Mouse (Mus musculus) myocyte (in vitro differentiated cells): Measurements from ENCODE around the gene Grm8. TPM values are rescaled to one million over a fixed set of nuclear protein-coding genes. Genes with fewer than 3 reads are reported as not detected.

Experiments
- H3K27me3 ChIP-seq: one replicate; pipeline ENCODE4 v1.6.1; 2011; ENCODE audit not compliant: control insufficient read depth, insufficient read depth, insufficient read length
- H3K36me3 ChIP-seq: one replicate; pipeline ENCODE4 v1.6.1; 2011; ENCODE audit not compliant: control insufficient read depth, insufficient read depth
- H3K4me2 ChIP-seq: one replicate; pipeline ENCODE4 v1.6.1; 2011; ENCODE audit warnings: low read depth, control low read depth
- H3K4me3 ChIP-seq: one replicate; pipeline ENCODE4 v1.5.1; 2011; ENCODE audit warnings: mild to moderate bottlenecking, control low read depth, moderate library complexity
- H3K79me2 ChIP-seq: one replicate; pipeline ENCODE4 v1.6.1; 2011; ENCODE audit not compliant: control insufficient read depth, insufficient read depth
- H3ac ChIP-seq: one replicate; pipeline ENCODE4 v1.6.1; 2011; ENCODE audit not compliant: control insufficient read depth, insufficient read length
- CEBPB ChIP-seq: IDR thresholded peaks from 2 replicates; pipeline ENCODE4 v1.6.1; 2011; ENCODE audit warnings: mild to moderate bottlenecking, moderate library complexity; ENCODE audit not compliant: poor library complexity, insufficient read depth, severe bottlenecking
- E2F4 ChIP-seq: IDR thresholded peaks from one replicate; pipeline ENCODE4 v1.6.1; 2011; ENCODE audit warnings: mild to moderate bottlenecking, control low read depth, moderate library complexity; ENCODE audit not compliant: insufficient read depth
- MAX ChIP-seq: IDR thresholded peaks from one replicate; pipeline ENCODE4 v1.6.1; 2011; ENCODE audit warnings: low read depth, mild to moderate bottlenecking, control low read depth
- MYOD1 ChIP-seq, 3 experiments: IDR thresholded peaks; one replicate each; pipeline ENCODE4 v1.6.1; 2011; ENCODE audit warnings: control low read depth in 2 of 3, low read depth in 2 of 3, mild to moderate bottlenecking in 2 of 3, moderate library complexity in 1 of 3; ENCODE audit not compliant: insufficient read length in 2 of 3, control insufficient read depth in 1 of 3
- MYOG ChIP-seq, 3 experiments: IDR thresholded peaks; one replicate each; pipeline ENCODE4 v1.6.1; 2011; ENCODE audit warnings: control low read depth in 2 of 3, low read depth in 2 of 3, mild to moderate bottlenecking in 2 of 3; ENCODE audit not compliant: insufficient read length in 2 of 3, control insufficient read depth in 1 of 3, insufficient read depth in 1 of 3
- POLR2A ChIP-seq: IDR thresholded peaks from one replicate; pipeline ENCODE4 v1.6.1; 2011; ENCODE audit warnings: low read depth, mild to moderate bottlenecking, control low read depth, moderate library complexity; ENCODE audit not compliant: insufficient read length
- POLR2AphosphoS2 ChIP-seq: IDR thresholded peaks from one replicate; pipeline ENCODE4 v1.6.1; 2011; ENCODE audit warnings: low read depth, control low read depth; ENCODE audit not compliant: insufficient read length
- REST ChIP-seq: IDR thresholded peaks from one replicate; pipeline ENCODE4 v1.6.1; 2011; ENCODE audit warnings: mild to moderate bottlenecking, control low read depth, moderate library complexity; ENCODE audit not compliant: insufficient read depth, insufficient read length
- SRF ChIP-seq: IDR thresholded peaks from one replicate; pipeline ENCODE4 v1.6.1; 2011; ENCODE audit warnings: low read depth; ENCODE audit not compliant: control insufficient read depth, insufficient read length
- TCF12 ChIP-seq: IDR thresholded peaks from one replicate; pipeline ENCODE4 v1.6.1; 2011; ENCODE audit warnings: mild to moderate bottlenecking, control low read depth; ENCODE audit not compliant: poor library complexity, insufficient read depth, severe bottlenecking
- TCF3 ChIP-seq: IDR thresholded peaks from one replicate; pipeline ENCODE4 v1.6.1; 2011; ENCODE audit warnings: low read depth, control low read depth; ENCODE audit not compliant: insufficient read length
- USF1 ChIP-seq: IDR thresholded peaks from one replicate; pipeline ENCODE4 v1.6.1; 2011; ENCODE audit warnings: low read depth, mild to moderate bottlenecking, control low read depth, moderate library complexity
- polyA plus RNA-seq: library from polyadenylated mRNA; unstranded; fragments of >200 nt; fragmentation: generic; extraction: Trizol; gene quantifications from one replicate; pipeline ENCODE4 v1.2.1, GENCODE M21; 2012; ENCODE audit warnings: missing spikeins

Gene Grm8
- polyA plus RNA-seq, 1 experiment, result not detected

DNA sequence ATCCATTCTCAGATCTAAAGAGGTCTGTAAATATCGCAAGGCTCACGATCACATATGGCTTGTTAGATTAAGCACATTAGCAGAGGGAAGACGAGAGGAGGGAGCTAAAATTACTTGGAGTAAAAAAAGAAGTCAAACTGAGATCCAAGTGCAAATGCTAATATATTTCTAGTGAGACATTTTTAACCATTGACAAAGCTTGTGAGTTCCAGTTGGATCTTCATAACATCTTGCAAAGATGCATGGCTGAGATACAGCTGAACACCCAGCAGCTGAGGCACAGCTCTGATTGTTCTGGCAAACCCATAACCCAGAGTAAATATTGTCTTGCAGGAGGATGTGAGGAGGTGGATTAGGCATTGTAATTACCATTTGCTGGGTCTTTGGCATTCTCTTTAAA, 445.6 kb downstream of the Grm8 start:
- Histone ChIP-seq H3K36me3 (no peaks in the 10 kb centered on the region), H3K4me3 (no peak overlapping the region), H3K27me3 (no peaks in the 10 kb centered on the region), H3K4me2 (no peak overlapping the region), H3K79me2 (no peaks in the 10 kb centered on the region), H3ac (no peak overlapping the region)
- TF ChIP-seq MAX, result no peak
- no peak for TF ChIP-seq TCF12
- no peak for TF ChIP-seq SRF
- no peak for TF ChIP-seq E2F4
- TF ChIP-seq USF1, result no peak
- TF ChIP-seq REST, result no peak
- TF ChIP-seq POLR2AphosphoS2, result no peak
- no peak for TF ChIP-seq POLR2A
- TF ChIP-seq TCF3, result no peak
- TF ChIP-seq CEBPB, result no peak
- no peak for TF ChIP-seq MYOG (IDR thresholded peaks at IDR 0.05; ENCODE audit: control insufficient read depth in 1 of 3, insufficient read depth in 1 of 3, insufficient read length in 2 of 3, low read depth in 2 of 3)
- TF ChIP-seq MYOD1 (IDR thresholded peaks at IDR 0.05; ENCODE audit: control insufficient read depth in 1 of 3, insufficient read length in 2 of 3, low read depth in 2 of 3), result no peak

DNA sequence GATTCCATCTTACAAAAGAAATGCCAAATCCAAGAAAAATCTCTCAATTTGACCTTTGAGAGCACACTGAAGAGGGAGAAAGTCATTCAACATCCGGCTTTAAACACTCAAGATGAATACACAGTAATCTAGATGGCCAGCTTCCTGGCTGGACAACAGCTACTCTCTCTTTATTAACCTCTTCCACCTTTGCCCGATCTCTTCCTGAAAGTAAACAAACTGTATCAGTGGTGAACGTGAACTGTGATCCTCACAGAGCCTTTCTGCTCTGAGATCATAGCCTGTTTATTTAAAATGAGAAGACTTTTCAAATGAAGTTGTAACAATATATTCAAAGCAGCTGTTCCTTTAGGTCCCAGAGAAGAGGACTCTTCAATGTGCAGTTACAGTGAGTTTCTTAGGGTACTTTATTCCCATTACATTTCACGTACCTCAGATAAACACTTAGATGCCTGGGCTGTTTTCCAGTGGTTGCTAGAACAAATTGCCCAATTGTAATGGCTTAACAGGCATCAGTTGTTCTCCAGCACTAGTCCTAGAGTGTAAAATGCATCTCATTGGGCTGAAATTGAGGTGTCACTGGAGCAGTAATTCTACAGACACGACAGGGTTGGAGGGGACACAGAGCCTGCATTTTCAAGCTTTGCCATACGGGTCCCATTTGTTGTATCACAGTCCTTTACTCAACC, 473.1 kb downstream of the Grm8 start:
- H3K4me3 ChIP-seq, result no peak overlapping the region
- H3K79me2 ChIP-seq, result no peaks in the 10 kb centered on the region
- H3K36me3 ChIP-seq, result no peaks in the 10 kb centered on the region
- H3ac ChIP-seq, result no peak overlapping the region
- no peak overlapping the region for H3K4me2 ChIP-seq
- TF ChIP-seq MAX (no peak), POLR2AphosphoS2 (no peak), MYOD1 (IDR thresholded peaks at IDR 0.05; ENCODE audit: control insufficient read depth in 1 of 3, insufficient read length in 2 of 3, low read depth in 2 of 3) (no peak), TCF3 (no peak), POLR2A (no peak), MYOG (IDR thresholded peaks at IDR 0.05; ENCODE audit: control insufficient read depth in 1 of 3, insufficient read depth in 1 of 3, insufficient read length in 2 of 3, low read depth in 2 of 3) (no peak), E2F4 (no peak)
- H3K27me3 ChIP-seq, result no peaks in the 10 kb centered on the region

DNA sequence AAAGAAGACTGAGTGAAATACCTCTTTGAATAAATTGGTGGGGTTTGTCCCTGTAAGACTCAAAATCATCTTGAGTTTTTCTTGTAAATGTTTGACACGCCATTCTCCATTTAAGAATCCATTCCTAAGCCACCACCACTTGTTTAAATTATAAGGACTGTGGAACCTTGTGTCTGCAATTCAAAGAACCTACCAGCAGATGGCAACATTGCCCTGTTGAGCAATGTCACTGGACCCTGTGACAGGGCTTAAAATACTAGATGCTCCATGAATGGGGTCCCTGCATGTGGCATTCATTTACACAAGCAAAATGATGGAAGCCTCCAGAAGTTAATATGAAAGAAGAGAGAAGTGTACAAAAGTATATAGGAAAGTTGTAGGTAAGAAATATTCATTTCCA, 477.5 kb downstream of the Grm8 start:
- Histone ChIP-seq H3K4me3 (no peak overlapping the region), H3K27me3 (no peaks in the 10 kb centered on the region), H3K36me3 (no peaks in the 10 kb centered on the region), H3K4me2 (no peak overlapping the region), H3K79me2 (no peaks in the 10 kb centered on the region), H3ac (no peak overlapping the region)
- TF ChIP-seq MYOG (IDR thresholded peaks at IDR 0.05; ENCODE audit: control insufficient read depth in 1 of 3, insufficient read depth in 1 of 3, insufficient read length in 2 of 3, low read depth in 2 of 3) (no peak), TCF12 (no peak), POLR2AphosphoS2 (no peak), MAX (no peak), USF1 (no peak), POLR2A (no peak), REST (no peak), TCF3 (no peak), E2F4 (no peak), CEBPB (no peak), MYOD1 (IDR thresholded peaks at IDR 0.05; ENCODE audit: control insufficient read depth in 1 of 3, insufficient read length in 2 of 3, low read depth in 2 of 3) (no peak)

DNA sequence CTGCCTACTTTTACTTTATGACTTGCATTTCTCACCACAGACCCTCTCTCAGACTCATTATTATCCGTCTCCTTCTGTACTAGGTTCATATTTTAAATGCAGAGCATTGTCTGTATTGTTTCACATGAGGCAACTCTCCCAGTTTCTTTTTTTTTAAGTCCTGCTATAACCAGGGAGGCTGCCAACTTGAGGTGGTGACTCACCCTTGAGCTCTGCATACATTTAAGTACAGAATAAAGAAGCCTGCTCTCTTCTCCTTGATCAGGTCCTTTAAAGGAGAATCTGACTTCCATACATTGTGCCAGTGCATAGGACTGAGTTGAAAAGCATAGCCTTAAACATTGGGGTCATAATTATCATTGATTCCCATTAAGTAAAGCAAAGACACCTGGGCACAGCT, 488.5 kb downstream of the Grm8 start:
- no peak overlapping the region for H3ac ChIP-seq
- TF ChIP-seq MAX (no peak), MYOG (IDR thresholded peaks at IDR 0.05; ENCODE audit: control insufficient read depth in 1 of 3, insufficient read depth in 1 of 3, insufficient read length in 2 of 3, low read depth in 2 of 3) (no peak), TCF3 (no peak), REST (no peak), TCF12 (no peak), USF1 (no peak), MYOD1 (IDR thresholded peaks at IDR 0.05; ENCODE audit: control insufficient read depth in 1 of 3, insufficient read length in 2 of 3, low read depth in 2 of 3) (no peak), POLR2AphosphoS2 (no peak), E2F4 (no peak), SRF (no peak), CEBPB (no peak)
- H3K4me3 ChIP-seq, result no peak overlapping the region
- H3K27me3 ChIP-seq, result no peaks in the 10 kb centered on the region
- H3K4me2 ChIP-seq, result no peak overlapping the region
- H3K79me2 ChIP-seq, result no peaks in the 10 kb centered on the region
- no peaks in the 10 kb centered on the region for H3K36me3 ChIP-seq

DNA sequence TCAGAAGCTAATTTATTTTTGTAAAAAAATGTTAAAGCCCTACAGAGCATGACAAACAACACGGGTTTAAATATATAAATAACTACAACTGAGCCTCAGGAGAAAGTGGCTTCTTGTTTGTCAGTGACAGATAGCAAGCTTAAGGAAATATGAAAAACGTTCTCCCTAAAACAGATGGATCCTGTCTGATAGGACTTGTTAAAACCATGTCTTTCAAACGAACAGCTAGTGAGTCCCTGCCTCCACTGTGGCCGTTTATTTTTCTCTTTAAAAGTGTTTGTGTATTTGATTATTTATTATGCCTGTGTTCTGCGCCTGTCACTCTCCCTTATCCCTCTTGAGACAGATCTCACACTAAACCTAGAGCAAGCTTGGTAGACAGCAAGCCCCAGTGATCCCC, 489.9 kb downstream of the Grm8 start:
- Histone ChIP-seq H3K36me3 (no peaks in the 10 kb centered on the region), H3K27me3 (no peaks in the 10 kb centered on the region), H3ac (no peak overlapping the region), H3K4me2 (no peak overlapping the region), H3K79me2 (no peaks in the 10 kb centered on the region), H3K4me3 (no peak overlapping the region)
- no peak for TF ChIP-seq POLR2AphosphoS2
- no peak for TF ChIP-seq MAX
- no peak for TF ChIP-seq MYOG (IDR thresholded peaks at IDR 0.05; ENCODE audit: control insufficient read depth in 1 of 3, insufficient read depth in 1 of 3, insufficient read length in 2 of 3, low read depth in 2 of 3)
- no peak for TF ChIP-seq POLR2A
- TF ChIP-seq CEBPB, result no peak
